Mouse (Mus musculus) cerebellum, adult 2 months (tissue): ENCODE data around the gene Akain1. TPM values are rescaled to one million over a fixed set of nuclear protein-coding genes. Genes with fewer than 3 reads are reported as not detected.
A peak's percentile ranks its signal among the peaks of the same experiment; 100 is the strongest.

Source experiments
- DNase-seq, 2 experiments: peaks; one replicate each; pipeline ENCODE4 v3.0.0; 2021
- H3K27ac ChIP-seq: fragments of 200-500 bp; 2 replicates; pipeline ENCODE4 v1.5.1; 2012; ENCODE audit warnings: low read length, control low read depth, inconsistent platforms; ENCODE audit not compliant: insufficient read depth
- H3K27me3 ChIP-seq: fragments of 200-500 bp; 2 replicates; pipeline ENCODE4 v1.6.1; 2012; ENCODE audit warnings: inconsistent platforms, mild to moderate bottlenecking, low read length, moderate library complexity; ENCODE audit not compliant: control insufficient read depth, insufficient read depth
- H3K4me1 ChIP-seq: fragments of 200-500 bp; 2 replicates; pipeline ENCODE4 v1.6.1; 2011; ENCODE audit warnings: low read length; ENCODE audit not compliant: control insufficient read depth, insufficient read depth
- H3K4me3 ChIP-seq: fragments of 200-500 bp; replicated peaks from 2 replicates; pipeline ENCODE3; 2011; ENCODE audit warnings: mild to moderate bottlenecking, low read depth, low read length, control low read depth; ENCODE audit not compliant: insufficient read depth
- CTCF ChIP-seq: fragments of 200-500 bp; IDR thresholded peaks from 2 replicates; pipeline ENCODE4 v1.5.1; 2011; ENCODE audit warnings: low read depth, mild to moderate bottlenecking, control low read depth, low read length, moderate library complexity, borderline replicate concordance; ENCODE audit not compliant: insufficient read depth
- POLR2A ChIP-seq: fragments of 200-500 bp; IDR thresholded peaks from 2 replicates; pipeline ENCODE4 v1.6.1; 2011; ENCODE audit warnings: low read length, control low read depth, borderline replicate concordance; ENCODE audit not compliant: insufficient read depth
- WGBS: fragments of 180-500 bp; shearing (Covaris S2); methylation state at CpG from one replicate; pipeline ENCODE4 v1.1.7; 2018; 5-methylcytosine and 5-hydroxymethylcytosine counted together
- polyA plus RNA-seq: library from polyadenylated mRNA; depleted of rRNA; stranded (reverse); fragments of >200 nt; gene quantifications from 2 replicates; pipeline ENCODE4 v1.2.3, GENCODE M21; 2012; rRNA removed

Akain1 gene
- polyA plus RNA-seq, 1 experiment, result 29.4 TPM

GRCm38 (mm10) chr17:69499441-69499840 is 60.3 kb downstream of the Akain1 start:
- H3K27ac ChIP-seq, result no peak overlapping the region
- no peak overlapping the region for H3K4me3 ChIP-seq
- no peaks in the 10 kb centered on the region for H3K4me1 ChIP-seq
- DNase-seq, result no peak
- H3K27me3 ChIP-seq, result no peaks in the 10 kb centered on the region
- no peak for TF ChIP-seq POLR2A
- WGBS, result 28% methylated on average over 6 of the region's 6 CpGs

- Histone ChIP-seq H3K4me1 (no peaks in the 10 kb centered on the region), H3K27me3 (no peaks in the 10 kb centered on the region), H3K27ac (no peak overlapping the region), H3K4me3 (no peak overlapping the region)
- DNase-seq, result peak in 1 of 2 experiments; percentile 18
- WGBS, result 29% methylated on average over 3 of the region's 3 CpGs
- TF ChIP-seq CTCF (peak; percentile 36; the same call in 1 of the 2 replicates), POLR2A (no peak)
Observed at GRCm38 (mm10) chr17:69506070-69506469, 66.9 kb downstream of the Akain1 start.

- TF ChIP-seq CTCF, result no peak
- TF ChIP-seq POLR2A, result no peak
- no peaks in the 10 kb centered on the region for H3K27me3 ChIP-seq
- DNase-seq, result no peak
- 52% methylated on average over 4 of the region's 4 CpGs for WGBS
- H3K4me1 ChIP-seq, result no peaks in the 10 kb centered on the region
- H3K4me3 ChIP-seq, result no peak overlapping the region
- no peak overlapping the region for H3K27ac ChIP-seq
Observed at GRCm38 (mm10) chr17:69516344-69516907, 77.3 kb downstream of the Akain1 start.

- no peak overlapping the region for H3K4me3 ChIP-seq
- 34% methylated on average over 5 of the region's 5 CpGs for WGBS
- no peak for TF ChIP-seq CTCF
- TF ChIP-seq POLR2A, result no peak
- H3K27ac ChIP-seq, result no peak overlapping the region
- no peak for DNase-seq
- no peaks in the 10 kb centered on the region; the same call in 1 of the 2 replicates for H3K27me3 ChIP-seq
- H3K4me1 ChIP-seq, result no peaks in the 10 kb centered on the region
Observed at GRCm38 (mm10) chr17:69531472-69531871, 92.3 kb downstream of the Akain1 start.

Other genes with a start within 250 kb of the Akain1 start
- 15.1 and 16.2 TPM in 2 replicates for gene Zbtb14, start 56.3 kb upstream of the Akain1 start, polyA plus RNA-seq